21 mouse cellular contexts compared by ENCODE assay signal in the genomic region with DNA sequence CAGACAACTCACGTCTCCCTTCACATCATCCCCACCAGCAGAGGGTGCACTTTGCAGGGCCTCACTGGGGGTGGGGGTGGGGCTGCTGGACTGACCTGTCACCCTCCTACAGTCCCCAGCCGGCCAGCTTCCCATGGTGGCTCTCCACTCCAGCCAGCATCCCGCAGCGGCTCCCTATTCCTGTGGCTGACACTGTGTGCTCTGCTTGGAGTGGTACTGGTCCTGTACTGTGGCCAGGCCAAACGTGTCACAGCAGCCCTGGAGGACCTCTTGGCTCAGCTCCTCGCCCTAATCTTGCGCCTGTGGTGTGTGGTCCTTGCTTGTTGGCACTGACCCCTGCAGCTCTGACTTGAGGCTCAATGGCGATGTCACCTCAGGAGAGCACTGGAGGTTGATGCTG. TPM values are rescaled to one million over a fixed set of nuclear protein-coding genes. Genes with fewer than 3 reads are reported as not detected.
DNase-seq lines count a peak whose midpoint lies in the region; ATAC-seq and TF ChIP-seq lines count a peak whose summit lies in the region.
"Had no signal": no experiment of that assay in that cellular context is flagged by ENCODE, and none has a peak within 500 bp of the region (broad histone marks: within the 10 kb centered on the region; RNA-seq: fewer than 3 reads in every experiment).

No protein-coding gene starts in this region.

- H3K27ac ChIP-seq in heart, embryonic 11.5 days (ENCODE audit: low read depth, low read length), result no peak overlapping the region
- no peak overlapping the region for H3K27ac ChIP-seq in layer of hippocampus, adult 2 months
- no peak overlapping the region for H3K27ac ChIP-seq in stomach, embryonic 15.5 days
- no peak overlapping the region for H3K27ac ChIP-seq in stomach, postnatal 0 days (replicated peaks)
- H3K27ac ChIP-seq: embryonic facial prominence, embryonic 13.5 days; forebrain, embryonic 12.5 days; liver, embryonic 15.5 days; macrophage had no signal

- no peak for TF ChIP-seq EP300 in stomach, postnatal 0 days (optimal IDR thresholded peaks at IDR 0.05)

- intact Hi-C loops in heart, postnatal 10 days (cut with DNase I), result loop anchor here (1.0 kb wide), 1 partner anchor 46 kb away; no protein-coding TSS in a partner anchor

- 74% methylated on average over 8 of the region's 8 CpGs for WGBS in heart, embryonic 11.5 days (ENCODE audit: insufficient replicate concordance)
- WGBS in stomach, embryonic 15.5 days, result 72% methylated on average over 8 of the region's 8 CpGs
- 75% methylated on average over 8 of the region's 8 CpGs for WGBS in stomach, postnatal 0 days

- H3K27me3 ChIP-seq in heart, embryonic 11.5 days (ENCODE audit: control insufficient read depth, insufficient read depth, low read length), result peaks cover 7% of the 10 kb centered on the region
- H3K27me3 ChIP-seq in stomach, embryonic 15.5 days (replicated peaks), result 0 out of 2 replicates have a peak, but pooled peaks cover 5% of the 10 kb centered on the region
- H3K27me3 ChIP-seq in stomach, postnatal 0 days (ENCODE audit: control insufficient read depth, insufficient read depth, low read length), result no peaks in the 10 kb centered on the region
- H3K27me3 ChIP-seq: liver, embryonic 15.5 days had no signal

- H3K4me1 ChIP-seq in heart, embryonic 11.5 days (ENCODE audit: control insufficient read depth, insufficient read depth, low read length), result peaks cover 18% of the 10 kb centered on the region
- no peaks in the 10 kb centered on the region for H3K4me1 ChIP-seq in stomach, embryonic 15.5 days
- H3K4me1 ChIP-seq in stomach, postnatal 0 days (replicated peaks; ENCODE audit: control insufficient read depth, insufficient read depth), result no peaks in the 10 kb centered on the region
- H3K4me1 ChIP-seq: embryonic facial prominence, embryonic 13.5 days; liver, embryonic 15.5 days had no signal

- H3K4me3 ChIP-seq in heart, embryonic 11.5 days (ENCODE audit: low read depth, low read length), result no peak overlapping the region
- H3K4me3 ChIP-seq in layer of hippocampus, adult 2 months, result no peak overlapping the region
- H3K4me3 ChIP-seq in stomach, embryonic 15.5 days (replicated peaks), result no peak overlapping the region
- no peak overlapping the region for H3K4me3 ChIP-seq in stomach, postnatal 0 days (ENCODE audit: low read depth, low read length)
- H3K4me3 ChIP-seq: embryonic facial prominence, embryonic 13.5 days; erythroblast, embryonic 14.5 days; forebrain, embryonic 12.5 days; liver, embryonic 15.5 days had no signal

- no peak overlapping the region for H3K9ac ChIP-seq in heart, embryonic 11.5 days (ENCODE audit: low read depth, low read length)
- H3K9ac ChIP-seq in stomach, embryonic 15.5 days, result no peak overlapping the region
- no peak overlapping the region for H3K9ac ChIP-seq in stomach, postnatal 0 days (ENCODE audit: low read length)
- H3K9ac ChIP-seq: embryonic facial prominence, embryonic 13.5 days; forebrain, embryonic 12.5 days; liver, embryonic 15.5 days had no signal

- no peak for ATAC-seq in heart, embryonic 11.5 days (replicated peaks; ENCODE audit: insufficient number of reproducible peaks, low FRiP score, low TSS enrichment)
- ATAC-seq in stomach, embryonic 15.5 days (ENCODE audit: insufficient read depth, low FRiP score, low read depth), result peak; percentile 11; the same call in 1 of the 2 replicates
- ATAC-seq in stomach, postnatal 0 days (ENCODE audit: low FRiP score, low TSS enrichment), result no peak
- ATAC-seq: hindbrain, embryonic 16.5 days; midbrain, embryonic 16.5 days had no signal

- no peaks in the 10 kb centered on the region for H3K9me3 ChIP-seq in heart, embryonic 11.5 days (replicated peaks; ENCODE audit: control insufficient read depth, low read length)
- no peaks in the 10 kb centered on the region for H3K9me3 ChIP-seq in stomach, embryonic 15.5 days
- H3K9me3 ChIP-seq in stomach, postnatal 0 days (ENCODE audit: control insufficient read depth, low read length), result no peaks in the 10 kb centered on the region
- H3K9me3 ChIP-seq: embryonic facial prominence, embryonic 13.5 days; forebrain, embryonic 12.5 days; liver, embryonic 15.5 days had no signal

- TF ChIP-seq CTCF in layer of hippocampus, adult 2 months (conservative IDR thresholded peaks at IDR 0.05), result peak; percentile 61
- no peak for TF ChIP-seq CTCF in stomach, postnatal 0 days (IDR thresholded peaks at IDR 0.05; ENCODE audit: low read depth)

- H3K4me2 ChIP-seq in heart, embryonic 11.5 days, result no peak overlapping the region
- no peak overlapping the region for H3K4me2 ChIP-seq in stomach, embryonic 15.5 days
- H3K4me2 ChIP-seq in stomach, postnatal 0 days (replicated peaks; ENCODE audit: low read depth), result no peak overlapping the region
- H3K4me2 ChIP-seq: embryonic facial prominence, embryonic 13.5 days; forebrain, embryonic 12.5 days; liver, embryonic 15.5 days had no signal

- H3K36me3 ChIP-seq in heart, embryonic 11.5 days (ENCODE audit: control insufficient read depth, insufficient read depth, low read length), result no peaks in the 10 kb centered on the region
- H3K36me3 ChIP-seq in stomach, embryonic 15.5 days, result no peaks in the 10 kb centered on the region
- no peaks in the 10 kb centered on the region for H3K36me3 ChIP-seq in stomach, postnatal 0 days (ENCODE audit: control insufficient read depth, insufficient read depth, low read length)
- H3K36me3 ChIP-seq: embryonic facial prominence, embryonic 13.5 days; forebrain, embryonic 12.5 days; liver, embryonic 15.5 days had no signal

- peak; percentile 45 to 49 for DNase-seq in heart, postnatal 10 days
- DNase-seq in layer of hippocampus, adult 2 months (ENCODE audit: low spot score in 2 of 2), result no peak
- no peak for DNase-seq in layer of hippocampus, adult 11-12 months (ENCODE audit: low spot score)
- DNase-seq in stomach, postnatal 0 days (ENCODE audit: low spot score), result no peak
- DNase-seq in lung, postnatal 10 days, result no peak
- DNase-seq: adrenal gland, postnatal 10 days; cerebellum, adult 18-20 months; cerebellum, postnatal 14 days; kidney, adult 11 months; thymus, postnatal 25 days had no signal

RNA-seq across cellular contexts. Expression of a gene that starts 8.5 kb away (rescaled TPM):
- 10 to 100 TPM; 16.5 to 18.5 TPM for total RNA-seq in heart, postnatal 10 days (2021)
- polyA plus RNA-seq in heart, embryonic 11.5 days (2014; fragmentation: Nextera tagmentation; extraction: Ambion mirVana), result 8.7 and 8.9 TPM in 2 replicates
- under 1 TPM; 0.13 to 0.25 TPM for total RNA-seq in layer of hippocampus, adult 2 months (2021)
- 0.18 and 0.21 TPM in 2 replicates for polyA plus RNA-seq in stomach, embryonic 15.5 days (2015; fragmentation: Nextera tagmentation; extraction: Ambion mirVana)
- not detected in 2 replicates for polyA plus RNA-seq in stomach, postnatal 0 days (2015; fragmentation: Nextera tagmentation; extraction: Ambion mirVana)
- total RNA-seq: hematopoietic stem cell, adult 5-6 weeks had no signal
- polyA plus RNA-seq: forebrain, embryonic 12.5 days; limb, embryonic 11.5 days; liver, embryonic 15.5 days; macrophage had no signal

RNA-seq across cellular contexts. Expression of a gene that starts 18.8 kb away (rescaled TPM):
- not detected for total RNA-seq in heart, postnatal 10 days (2021)
- 0.69 and 0.73 TPM in 2 replicates for polyA plus RNA-seq in heart, embryonic 11.5 days (2014; fragmentation: Nextera tagmentation; extraction: Ambion mirVana)
- total RNA-seq in layer of hippocampus, adult 2 months (2021), result 100 to 1,000 TPM; 116 to 121 TPM
- 2.7 TPM in 2 replicates for polyA plus RNA-seq in stomach, embryonic 15.5 days (2015; fragmentation: Nextera tagmentation; extraction: Ambion mirVana)
- 1.5 and 1.7 TPM in 2 replicates for polyA plus RNA-seq in stomach, postnatal 0 days (2015; fragmentation: Nextera tagmentation; extraction: Ambion mirVana)
- total RNA-seq: hematopoietic stem cell, adult 5-6 weeks had no signal
- polyA plus RNA-seq: erythroblast, embryonic 14.5 days; macrophage had no signal

Comparison
In these comparisons a context has a peak if more than half of its experiments do, and no peak if none do; other contexts are left out.
1. DNase-seq: peak in heart, postnatal 10 days (2 of 2); none in layer of hippocampus, adult 2 months (0 of 2), layer of hippocampus, adult 11-12 months (single experiment), stomach, postnatal 0 days (single experiment) and lung, postnatal 10 days (single experiment).